Mouse (Mus musculus) ZHBTc4 (cell line): ENCODE data around the gene Spint4.

ENCODE experiments used
- DNase-seq: peaks from one replicate; pipeline ENCODE4 v3.0.0-alpha.2; 2011; ENCODE audit warnings: low read depth, low spot score

Spint4 gene

GRCm38 (mm10) chr2:164731719-164732118, 33.4 kb downstream of the Spint4 start:
- DNase-seq, result no peak

- DNase-seq, result no peak
These were observed 35.0 kb downstream of the Spint4 start for GRCm38 (mm10) chr2:164733259-164733658.

- DNase-seq, result no peak
These were observed 36.5 kb downstream of the Spint4 start for GRCm38 (mm10) chr2:164734839-164735238.

- DNase-seq, result no peak
These were observed 37.1 kb downstream of the Spint4 start for GRCm38 (mm10) chr2:164735446-164735845.

- no peak for DNase-seq
These were observed 39.2 kb downstream of the Spint4 start for GRCm38 (mm10) chr2:164737377-164738090.

GRCm38 (mm10) chr2:164739876-164740275, 41.6 kb downstream of the Spint4 start:
- DNase-seq, result no peak

GRCm38 (mm10) chr2:164744987-164745386, 46.7 kb downstream of the Spint4 start:
- no peak for DNase-seq

GRCm38 (mm10) chr2:164745843-164746479, 47.7 kb downstream of the Spint4 start, which contains the start of the genes Wfdc3 and Dnttip1:
TSS of gene Wfdc3 (minus strand) at chr2:164745931.
TSS of gene Dnttip1 (plus strand) at chr2:164745983.
- peak; percentile 96 for DNase-seq

GRCm38 (mm10) chr2:164746693-164747092, 48.4 kb downstream of the Spint4 start:
- no peak for DNase-seq

GRCm38 (mm10) chr2:164748191-164748590, 49.9 kb downstream of the Spint4 start:
- DNase-seq, result no peak

- no peak for DNase-seq
These were observed 50.7 kb downstream of the Spint4 start for GRCm38 (mm10) chr2:164748991-164749390.
